Mouse (Mus musculus): ENCODE results near the gene Erich2. TPM values are rescaled to one million over a fixed set of nuclear protein-coding genes. Genes with fewer than 3 reads are reported as not detected.

Erich2 gene
- total RNA-seq, 2 experiments from 2014 or later, result 0.23 TPM; not detected in 1

DNA sequence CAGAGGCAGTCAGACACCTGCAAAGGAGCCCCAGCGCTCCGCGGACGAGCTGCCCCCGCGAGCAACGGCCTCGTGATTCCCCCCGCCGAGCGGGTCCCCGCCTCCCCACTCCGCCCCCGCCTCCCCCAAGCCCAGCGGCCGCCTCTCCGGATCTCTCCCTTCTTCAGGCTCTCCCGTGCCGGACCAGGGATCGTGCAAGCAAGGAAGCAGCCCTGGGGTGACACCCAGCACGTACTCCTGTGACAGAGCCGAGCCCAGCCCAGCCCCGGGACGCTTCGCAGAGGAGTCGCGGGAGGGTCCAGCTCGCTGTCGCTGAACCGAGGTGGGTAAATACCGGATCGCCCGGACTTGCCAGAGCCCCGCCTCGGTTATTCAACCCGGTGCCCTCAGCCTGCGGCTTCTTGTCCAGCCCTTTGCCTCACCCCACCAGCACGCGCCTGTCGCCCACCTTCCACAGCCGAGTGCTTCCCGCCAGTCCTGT is 53.4 kb downstream of the Erich2 start:
- DNase-seq (ENCODE audit: low spot score in 2 of 2), result peak; percentile 38 to 54

GRCm38 (mm10) chr2:70562611-70562980 is 54.0 kb downstream of the Erich2 start:
- no peak for DNase-seq (ENCODE audit: low spot score in 2 of 2)

DNA sequence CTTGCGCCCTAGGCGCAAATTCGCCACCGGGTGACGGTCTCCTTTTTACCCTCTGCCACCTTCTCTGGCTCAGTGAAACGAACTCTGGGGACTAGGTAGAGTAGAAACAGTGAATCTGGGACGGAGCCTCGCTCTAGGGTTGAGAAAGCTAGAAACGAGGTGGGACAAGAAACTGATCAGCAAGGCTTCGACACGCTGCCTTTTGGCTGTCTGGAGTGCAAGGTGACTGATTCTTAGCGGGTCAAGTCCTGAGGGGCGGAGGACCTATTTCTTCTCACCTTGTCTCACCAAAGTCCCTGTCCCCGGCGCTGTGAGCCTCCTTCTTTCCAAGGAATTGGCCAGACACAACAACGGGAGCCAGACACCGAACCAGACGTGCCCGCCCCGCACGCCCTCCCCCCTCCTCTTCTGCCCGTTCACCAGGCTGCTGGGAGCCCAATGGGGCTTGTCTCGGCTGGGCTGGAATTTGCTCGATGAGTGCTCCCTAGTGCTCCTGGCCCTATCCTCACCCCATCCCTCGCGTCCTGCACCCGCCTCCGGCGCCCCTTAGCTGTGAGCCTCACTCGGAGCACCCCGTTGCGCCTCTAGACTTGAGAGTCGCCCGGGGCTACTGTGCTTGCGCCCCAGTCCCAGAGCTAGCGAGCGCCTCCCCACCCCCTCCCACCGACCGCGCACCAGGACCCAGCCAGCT is 54.5 kb downstream of the Erich2 start:
- DNase-seq (ENCODE audit: low spot score in 2 of 2), result no peak

DNA sequence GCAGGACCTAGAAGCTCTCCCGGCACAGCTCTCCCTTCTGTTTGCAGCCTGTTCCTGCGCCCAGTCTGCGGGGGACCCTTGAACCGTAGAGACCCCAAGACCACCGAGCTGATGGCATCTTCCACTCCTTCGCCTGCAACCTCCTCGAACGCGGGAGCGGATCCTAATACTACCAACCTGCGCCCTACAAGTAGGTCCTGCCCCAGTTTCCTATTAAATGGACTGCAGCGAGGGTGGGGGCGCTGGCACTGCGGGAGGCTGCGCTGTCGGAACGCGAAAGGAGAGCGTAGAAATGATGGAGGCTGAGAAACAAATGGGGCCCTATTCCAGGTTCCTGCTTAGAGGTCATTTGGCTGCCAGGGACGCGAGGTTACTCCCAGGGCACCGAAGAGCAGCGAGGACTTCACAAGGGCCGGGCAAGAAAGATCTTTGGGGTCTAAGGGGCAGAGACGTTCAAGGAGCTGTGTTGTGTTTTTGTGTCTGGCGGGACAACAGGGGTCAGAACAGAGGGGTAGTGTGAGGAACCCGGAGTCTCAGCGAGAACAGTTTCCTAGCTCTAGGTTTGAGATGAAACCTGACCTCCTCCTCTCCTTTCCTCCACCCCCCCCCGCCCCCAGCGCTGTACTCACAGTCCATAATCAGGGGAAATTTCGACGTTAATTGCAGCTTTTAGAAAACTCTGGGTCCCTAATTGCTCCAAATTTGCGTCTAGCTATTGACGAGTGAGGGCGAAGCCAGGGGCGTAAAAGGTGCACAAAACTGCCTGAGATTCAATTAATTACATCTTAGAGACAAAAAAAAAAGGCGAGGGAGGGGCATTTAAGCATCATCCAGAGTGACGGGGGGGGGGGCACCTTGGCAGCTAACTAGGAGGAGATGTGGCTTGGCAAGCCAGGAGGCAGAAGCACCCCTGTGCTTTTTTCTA is 55.4 kb downstream of the Erich2 start:
- no peak for DNase-seq (ENCODE audit: low spot score in 2 of 2)

DNA sequence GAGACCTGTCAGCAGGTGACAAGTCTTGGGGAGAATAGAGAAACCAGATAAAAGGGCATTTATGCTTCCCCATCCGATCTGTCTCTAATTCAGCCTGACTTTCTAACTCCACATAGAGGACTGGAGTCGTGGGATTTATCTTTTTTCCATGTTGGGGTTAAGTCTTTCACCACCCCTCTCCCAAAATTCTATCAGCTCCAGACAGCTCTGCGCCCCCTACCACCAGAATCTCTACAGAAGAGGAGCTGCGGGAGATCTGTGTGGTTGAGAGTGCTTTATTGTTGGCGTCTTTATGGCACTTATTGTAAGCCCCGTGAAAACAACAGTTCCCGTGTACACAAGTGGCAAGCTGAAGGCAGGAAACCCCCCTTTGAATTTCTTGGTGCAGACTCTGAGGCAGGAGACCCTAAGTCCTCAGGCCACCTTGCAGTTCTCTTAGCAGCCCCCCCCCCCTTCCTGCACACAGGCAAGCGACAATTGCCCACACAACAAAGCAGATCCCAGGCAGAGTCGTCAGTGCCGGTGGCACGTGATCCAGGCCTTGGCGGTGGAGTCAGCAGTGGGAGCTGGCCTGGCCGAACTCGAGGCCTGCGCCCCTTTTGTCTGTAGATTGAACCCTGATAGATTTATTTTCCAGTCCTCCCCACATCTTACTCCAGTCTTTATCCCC is 56.2 kb downstream of the Erich2 start:
- no peak for DNase-seq (ENCODE audit: low spot score in 2 of 2)

DNA sequence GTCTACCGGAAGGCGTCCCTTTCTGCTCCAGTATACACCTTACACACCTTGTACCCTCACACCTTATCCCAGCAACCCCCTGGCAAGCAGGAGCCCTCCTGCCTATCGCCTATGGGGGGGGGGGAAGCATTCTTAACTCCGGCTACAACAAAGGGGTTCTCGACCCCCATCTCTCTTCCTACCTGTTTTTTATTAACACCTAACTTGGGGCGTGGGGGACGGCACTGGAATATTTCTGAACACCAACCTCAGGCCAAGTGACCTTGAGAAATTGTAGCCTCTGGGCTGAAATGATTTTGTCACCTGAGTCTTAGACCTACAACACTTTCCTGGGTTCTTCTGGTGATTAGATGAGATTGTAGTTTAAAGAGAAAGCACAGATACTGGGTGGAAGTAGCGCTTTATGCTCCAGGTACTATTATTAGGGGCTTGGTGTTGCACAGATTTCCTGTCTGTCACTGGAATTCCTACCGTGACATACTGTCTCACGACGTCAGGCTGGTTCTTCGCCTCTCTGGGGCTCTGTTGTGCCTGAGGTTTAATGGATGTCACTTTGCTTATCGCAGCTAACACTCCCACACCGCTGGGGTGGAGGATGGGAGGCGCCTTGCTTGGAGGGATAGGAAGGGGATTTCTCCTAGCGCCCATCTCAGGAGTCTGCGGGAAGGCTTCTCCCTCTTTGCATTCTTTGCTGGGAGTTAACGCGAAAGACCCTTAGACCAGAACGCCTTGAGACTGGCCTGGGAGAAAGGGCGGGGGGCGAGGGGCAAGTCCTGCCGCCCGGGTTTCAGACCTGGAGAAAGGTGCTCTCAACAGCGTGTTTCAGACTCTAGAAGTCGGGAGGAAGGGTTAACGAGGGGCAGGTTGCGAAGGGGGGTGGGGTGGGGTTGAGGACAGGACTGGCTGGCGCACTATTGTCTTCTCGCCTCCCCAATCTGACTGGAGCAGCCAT is 57.3 kb downstream of the Erich2 start:
- no peak for DNase-seq (ENCODE audit: low spot score in 2 of 2)

DNA sequence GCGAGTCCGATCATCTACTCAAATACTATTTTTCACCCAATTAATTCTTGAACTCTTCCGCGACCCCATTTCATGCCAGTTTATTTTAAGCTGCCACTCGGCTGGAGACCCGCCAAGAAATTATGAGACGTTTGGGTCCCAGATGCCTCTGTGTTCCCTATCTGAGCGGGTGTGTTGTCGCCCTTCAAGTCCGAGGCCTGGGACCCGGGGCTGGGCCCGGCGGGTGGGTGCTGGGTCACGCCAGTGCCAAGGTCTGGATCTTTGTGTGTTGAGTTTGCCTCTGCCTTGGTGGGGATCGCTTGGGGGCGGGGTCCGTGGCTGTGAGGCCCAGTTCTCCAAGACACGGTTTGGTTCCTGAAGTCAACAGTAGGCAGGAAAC is 58.0 kb downstream of the Erich2 start:
- no peak for DNase-seq (ENCODE audit: low spot score in 2 of 2)

DNA sequence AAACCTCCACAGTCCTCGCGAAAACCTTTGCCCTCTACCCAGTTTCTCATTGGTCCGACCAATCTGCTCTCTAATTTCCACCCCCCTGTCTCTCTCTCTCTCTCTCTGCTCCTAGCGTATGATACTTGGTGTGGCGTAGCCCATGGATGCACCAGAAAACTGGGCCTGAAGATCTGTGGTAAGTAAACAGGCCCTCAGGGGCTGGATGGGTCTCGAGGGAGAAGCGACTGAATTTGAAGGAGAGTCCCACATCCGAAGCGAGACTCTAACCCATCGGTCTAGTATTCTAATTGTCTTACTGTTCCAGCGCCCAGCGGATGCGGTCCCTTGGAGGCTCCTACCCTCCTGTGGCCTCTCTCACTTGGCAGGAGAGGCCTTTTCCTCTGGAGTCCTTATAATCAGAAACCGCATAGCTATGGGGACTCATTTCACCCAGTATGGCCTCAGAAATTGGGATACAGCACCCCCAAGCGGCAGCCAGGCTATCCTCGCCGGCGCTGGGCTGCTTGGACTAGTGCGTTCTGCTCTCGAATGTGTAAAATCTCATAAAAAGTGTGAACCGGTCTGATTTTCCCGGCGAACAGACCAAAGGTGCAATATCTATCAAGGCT is 58.6 kb downstream of the Erich2 start:
- DNase-seq (ENCODE audit: low spot score in 2 of 2), result peak; percentile 55 to 57

- DNase-seq (ENCODE audit: low spot score in 2 of 2), result no peak
These were observed 59.1 kb downstream of the Erich2 start for GRCm38 (mm10) chr2:70567682-70568077.

DNA sequence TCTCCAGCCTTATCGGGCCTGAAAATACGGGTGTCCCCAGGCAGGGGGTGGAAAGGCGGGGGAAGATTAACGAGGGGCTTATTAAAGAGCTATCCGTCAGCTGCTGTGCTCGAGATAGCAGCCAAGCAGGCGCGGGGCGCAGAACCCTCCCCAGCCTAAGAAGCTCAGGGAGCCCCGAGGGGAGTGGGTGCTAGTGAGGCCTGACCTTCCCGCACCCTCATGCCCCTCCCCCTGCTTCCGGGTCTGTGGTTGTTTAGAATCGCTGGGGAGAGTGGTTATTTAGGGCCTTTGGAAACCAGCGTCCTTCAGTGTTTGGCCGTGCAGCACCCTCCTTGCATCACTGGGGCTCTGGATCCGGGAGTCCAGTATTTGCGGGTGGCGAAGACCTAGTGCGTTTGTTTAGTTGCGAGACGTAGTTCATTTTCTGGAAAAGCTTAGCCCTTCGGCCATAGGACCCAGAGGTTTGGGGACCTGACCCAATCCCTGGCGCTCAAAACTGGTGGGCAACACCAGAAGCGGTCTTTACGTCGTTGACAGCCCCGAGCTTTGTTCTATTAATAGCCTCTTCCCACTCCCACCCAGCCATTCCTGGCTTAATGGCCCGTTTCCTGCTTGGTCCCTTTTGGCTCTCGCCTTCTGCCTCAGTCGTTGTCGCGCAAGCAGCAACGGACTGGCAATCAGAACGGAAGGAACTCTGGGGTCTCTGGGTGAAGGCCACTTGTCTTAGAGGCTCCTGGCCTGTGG is 59.8 kb downstream of the Erich2 start:
- no peak for DNase-seq (ENCODE audit: low spot score in 2 of 2)

GRCm38 (mm10) chr2:70571698-70572097 is 63.1 kb downstream of the Erich2 start:
- no peak for DNase-seq (ENCODE audit: low spot score in 2 of 2)

GRCm38 (mm10) chr2:70572251-70572650 is 63.6 kb downstream of the Erich2 start:
- DNase-seq (ENCODE audit: low spot score in 2 of 2), result no peak

- no peak for DNase-seq (ENCODE audit: low spot score in 2 of 2)
These were observed 65.1 kb downstream of the Erich2 start for GRCm38 (mm10) chr2:70573544-70574210.

DNA sequence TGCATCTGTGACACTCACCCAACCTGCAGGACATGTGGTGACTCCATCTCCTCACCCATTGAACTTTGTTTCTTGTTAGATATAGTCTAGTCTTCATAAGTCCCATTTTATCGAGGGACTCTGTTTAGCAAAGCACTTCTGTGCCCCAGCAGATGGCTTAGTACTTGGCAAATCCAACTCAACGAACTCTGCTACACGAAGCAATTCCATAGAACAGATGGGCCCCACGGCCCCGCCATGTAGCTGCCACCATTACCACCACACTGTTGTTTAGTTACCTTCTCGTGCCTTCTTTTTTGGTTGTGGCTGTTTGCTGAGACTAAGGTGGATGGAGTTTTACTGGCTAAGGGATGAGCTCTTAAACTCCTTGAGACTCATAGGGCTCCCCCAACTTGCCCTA is 79.6 kb downstream of the Erich2 start:
- no peak for DNase-seq (ENCODE audit: low spot score in 2 of 2)

Other genes starting within 250 kb of the Erich2 start
- gene Sp5, start 33.9 kb upstream of the Erich2 start, total RNA-seq (2021), result 1 to 10 TPM; 2.0 to 2.6 TPM
- 1 to 10 TPM; 6.6 to 9.6 TPM for gene Gad1, start 44.3 kb downstream of the Erich2 start, total RNA-seq (2021)
- 100 to 1,000 TPM in 1 of 2 experiments, 10 to 100 TPM in 1; 98.5 to 116 TPM for gene Gorasp2, start 152.8 kb downstream of the Erich2 start, total RNA-seq (2021)
- gene Gm26558, start 153.3 kb downstream of the Erich2 start, total RNA-seq (2021), result 1 to 10 TPM in 1 of 2 experiments, not detected in 1; 1.1 TPM

Data from adrenal gland, adult 18-20 months (tissue).